Mouse (Mus musculus) lung, adult 2 months (tissue): ENCODE measurements around the gene Tmub2.

Experiments used
- CTCF ChIP-seq: fragments of 200-500 bp; IDR thresholded peaks from 2 replicates; pipeline ENCODE4 v1.5.1; 2011; ENCODE audit warnings: mild to moderate bottlenecking, low read length, control low read depth; ENCODE audit not compliant: insufficient read depth
- POLR2A ChIP-seq: fragments of 200-500 bp; IDR thresholded peaks from 2 replicates; pipeline ENCODE4 v1.6.1; 2011; ENCODE audit warnings: low read depth, mild to moderate bottlenecking, control low read depth, low read length, borderline replicate concordance; ENCODE audit errors: extremely low read depth

DNA sequence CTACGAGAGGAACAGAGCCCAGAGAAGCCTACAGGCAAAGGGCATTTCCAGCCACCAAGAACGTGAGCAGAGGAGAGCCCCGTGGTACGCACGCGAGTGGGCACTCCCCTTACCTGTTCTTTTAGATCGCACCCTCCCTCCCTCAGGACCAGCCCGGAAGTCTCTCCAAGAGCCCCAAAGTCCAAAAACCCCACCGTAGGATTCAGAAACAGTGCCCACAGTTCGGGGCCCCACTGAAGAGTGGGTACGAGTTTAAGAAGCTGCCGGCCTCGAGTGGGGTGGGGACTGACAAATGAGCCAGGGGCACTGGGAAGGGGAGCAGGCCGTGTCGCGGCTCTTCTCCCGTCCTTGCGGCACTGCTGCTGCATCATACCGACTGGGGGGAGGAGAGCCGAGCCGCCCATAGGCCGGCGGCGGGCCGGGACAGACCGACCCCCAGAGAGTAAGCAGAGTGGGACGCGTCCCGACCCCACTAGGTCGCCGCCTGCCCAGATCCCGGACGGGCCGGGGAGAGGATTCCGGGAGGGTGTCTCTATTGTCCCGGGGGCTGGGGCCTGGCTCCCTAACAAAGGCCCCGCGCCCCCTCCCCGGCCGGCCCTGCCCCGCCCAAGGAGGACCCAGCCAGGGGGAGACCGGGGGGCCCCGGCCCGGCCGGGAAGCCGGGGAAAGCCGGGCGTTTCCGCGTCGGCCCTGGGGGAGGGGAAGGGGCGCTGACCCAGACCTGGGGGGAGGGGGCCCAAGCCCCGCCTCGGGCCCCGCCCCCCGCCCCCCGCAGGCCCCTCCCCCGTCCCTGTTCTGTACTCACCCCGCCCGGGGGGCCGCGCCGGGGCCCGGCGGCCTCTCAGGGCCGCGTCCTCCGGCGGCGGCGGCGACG, 11.1 kb downstream of the Tmub2 start:
- TF ChIP-seq POLR2A: no peak
- no peak for TF ChIP-seq CTCF
